Mouse (Mus musculus) heart, adult 2 months (tissue): ENCODE results near the gene Fat4.

Experiments
- CTCF ChIP-seq: fragments of 200-600 bp; IDR thresholded peaks from 2 replicates; pipeline ENCODE4 v1.8.1; 2022; ENCODE audit warnings: antibody characterized with exemption, mild to moderate bottlenecking, moderate library complexity
- EP300 ChIP-seq: fragments of 200-500 bp; IDR thresholded peaks from 2 replicates; pipeline ENCODE4 v1.6.1; 2011; ENCODE audit warnings: low read depth, low read length, control low read depth; ENCODE audit not compliant: insufficient read depth
- POLR2A ChIP-seq: fragments of 200-500 bp; IDR thresholded peaks from 2 replicates; pipeline ENCODE4 v1.6.1; 2011; ENCODE audit warnings: mild to moderate bottlenecking, low read depth, low read length, control low read depth; ENCODE audit not compliant: insufficient read depth

DNA sequence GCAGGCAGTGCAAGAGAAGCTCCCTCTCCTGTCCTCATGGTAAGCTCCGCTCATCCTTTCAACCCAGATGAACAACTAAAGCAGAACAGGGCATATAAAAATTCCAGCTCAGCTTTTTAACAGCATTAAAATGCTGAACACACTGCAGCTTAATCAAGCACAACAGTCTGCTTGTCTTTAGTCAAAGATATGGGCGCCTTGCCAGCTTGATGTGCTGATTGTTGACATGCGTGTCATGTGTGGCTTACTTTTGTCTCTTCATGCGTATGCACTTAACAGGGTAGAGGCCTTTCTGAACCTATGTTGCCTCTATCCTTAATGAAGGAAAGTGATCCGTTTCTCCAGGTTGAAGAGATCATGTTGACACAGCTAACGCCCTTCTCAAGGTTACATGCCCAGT is 75.6 kb downstream of the Fat4 start:
- TF ChIP-seq CTCF (no peak), POLR2A (no peak), EP300 (no peak)
